ENCODE assay signal across 9 mouse cellular contexts in the genomic region with DNA sequence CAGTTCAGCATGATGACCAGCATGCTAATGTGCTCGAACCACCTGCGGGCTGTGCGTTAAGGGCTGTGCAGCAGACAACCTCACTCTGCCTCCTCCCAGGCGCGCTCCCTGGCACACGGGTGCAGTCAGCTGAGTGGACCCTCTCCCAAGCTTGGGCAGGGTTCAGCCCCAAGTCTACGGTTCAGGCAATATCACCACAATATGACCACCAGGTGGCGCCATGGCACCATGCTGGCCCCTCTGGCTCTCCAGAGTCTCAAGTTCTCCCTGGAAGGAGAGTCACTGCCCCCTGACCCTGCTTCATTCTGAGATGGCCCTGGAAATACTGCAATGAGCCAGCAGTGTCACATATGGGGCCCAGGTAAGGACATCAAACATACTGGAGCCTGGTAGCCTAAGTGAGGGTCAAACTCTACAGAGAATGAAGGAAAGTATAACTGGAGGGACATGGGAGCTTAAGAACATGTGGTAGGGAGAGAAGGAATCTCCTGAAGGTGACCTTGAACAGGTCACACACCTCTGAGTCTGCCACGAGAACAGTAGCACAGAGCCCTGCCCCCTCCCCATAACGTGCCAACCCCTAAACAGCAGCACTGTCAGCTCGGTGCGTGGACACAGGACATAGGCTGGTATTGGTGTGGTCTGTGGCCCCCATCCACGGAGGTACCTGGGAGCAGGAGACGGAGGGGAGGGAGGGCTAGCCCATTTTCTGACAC. TPM values are rescaled to one million over a fixed set of nuclear protein-coding genes. Genes with fewer than 3 reads are reported as not detected.
A peak's percentile ranks its signal among the peaks of the same experiment; 100 is the strongest.
DNase-seq lines count a peak whose midpoint lies in the region; ATAC-seq and TF ChIP-seq lines count a peak whose summit lies in the region.
"Had no signal": no experiment of that assay in that cellular context is flagged by ENCODE, and none has a peak within 500 bp of the region (broad histone marks: within the 10 kb centered on the region; RNA-seq: fewer than 3 reads in every experiment).

No protein-coding gene starts in this region.

- H3K27me3 ChIP-seq in hindbrain, postnatal 0 days (ENCODE audit: insufficient read depth, low read length): no peaks in the 10 kb centered on the region

- no peak overlapping the region for H3K27ac ChIP-seq in hindbrain, postnatal 0 days

- TF ChIP-seq CTCF in hindbrain, postnatal 0 days (IDR thresholded peaks at IDR 0.05; ENCODE audit: low read depth): peak; percentile 99

- no peaks in the 10 kb centered on the region; the same call in 1 of the 2 replicates for H3K36me3 ChIP-seq in hindbrain, postnatal 0 days (ENCODE audit: insufficient read depth, low read length)

- no peaks in the 10 kb centered on the region for H3K9me3 ChIP-seq in hindbrain, postnatal 0 days (ENCODE audit: low read length)

- no peak overlapping the region for H3K9ac ChIP-seq in hindbrain, postnatal 0 days (replicated peaks; ENCODE audit: low read length)

- H3K4me2 ChIP-seq in hindbrain, postnatal 0 days (ENCODE audit: low read depth, low read length): no peak overlapping the region

- no peaks in the 10 kb centered on the region for H3K4me1 ChIP-seq in hindbrain, postnatal 0 days (ENCODE audit: insufficient read depth, low read length)

- no peak overlapping the region for H3K4me3 ChIP-seq in hindbrain, postnatal 0 days (ENCODE audit: low read length)

- ATAC-seq in hindbrain, postnatal 0 days: peak; percentile 78
- peak; percentile 70 for ATAC-seq in megakaryocyte progenitor cell, adult 5-6 weeks (replicated peaks; ENCODE audit: poor library complexity)

- WGBS in hindbrain, postnatal 0 days: 31% methylated on average over 14 of the region's 14 CpGs

- peak; percentile 86 for DNase-seq in ZHBTc4 (ENCODE audit: low read depth, low spot score)
- DNase-seq in cerebellum, postnatal 14 days: peak; percentile 91 to 93
- peak; percentile 77 to 81 for DNase-seq in frontal cortex, postnatal 36 days (ENCODE audit: low spot score in 2 of 2)
- peak; percentile 89 for DNase-seq in hindbrain, postnatal 0 days (ENCODE audit: low spot score)
- DNase-seq in layer of hippocampus, postnatal 36 days: peak; percentile 72 to 81
- peak; percentile 84 for DNase-seq in right cerebral cortex, postnatal 14 days
- peak; percentile 83 for DNase-seq in urinary bladder, postnatal 25 days (ENCODE audit: low spot score)

RNA-seq across cellular contexts. Expression of a gene that starts 28.9 kb away (rescaled TPM):
- 0.21 TPM in 1 of 2 replicates, not detected in the other for total RNA-seq in hindbrain, postnatal 0 days (2014; rRNA removed)
- polyA plus RNA-seq in hindbrain, postnatal 0 days (2015; fragmentation: Nextera tagmentation; extraction: Ambion mirVana): 0.65 and 1.5 TPM in 2 replicates
- total RNA-seq in layer of hippocampus, postnatal 36 days (2021): not detected
- not detected in 2 replicates for total RNA-seq in megakaryocyte progenitor cell, adult 5-6 weeks (2015)
- not detected in 2 replicates for total RNA-seq in megakaryocyte progenitor cell, adult 5-6 weeks (2017)

RNA-seq across cellular contexts. Expression of a gene that starts 31.9 kb away (rescaled TPM):
- total RNA-seq in hindbrain, postnatal 0 days (2014; rRNA removed): 0.21 TPM in 1 of 2 replicates, not detected in the other
- polyA plus RNA-seq in hindbrain, postnatal 0 days (2015; fragmentation: Nextera tagmentation; extraction: Ambion mirVana): 0.72 and 1.8 TPM in 2 replicates
- total RNA-seq in layer of hippocampus, postnatal 36 days (2021): under 1 TPM in 1 of 2 experiments, not detected in 1; 0.96 TPM
- total RNA-seq in megakaryocyte progenitor cell, adult 5-6 weeks (2015): not detected in 2 replicates
- not detected in 2 replicates for total RNA-seq in megakaryocyte progenitor cell, adult 5-6 weeks (2017)

RNA-seq across cellular contexts. Expression of a gene that starts 35.6 kb away (rescaled TPM):
- 82.1 and 111 TPM in 2 replicates for total RNA-seq in hindbrain, postnatal 0 days (2014; rRNA removed)
- polyA plus RNA-seq in hindbrain, postnatal 0 days (2015; fragmentation: Nextera tagmentation; extraction: Ambion mirVana): 4.8 and 5.7 TPM in 2 replicates
- total RNA-seq in layer of hippocampus, postnatal 36 days (2021): 100 to 1,000 TPM; 107 to 127 TPM
- total RNA-seq in megakaryocyte progenitor cell, adult 5-6 weeks (2015): 0.32 TPM in 1 of 2 replicates, not detected in the other
- total RNA-seq in megakaryocyte progenitor cell, adult 5-6 weeks (2017): not detected in 2 replicates

RNA-seq across cellular contexts. Expression of a gene that starts 52.6 kb away (rescaled TPM):
- total RNA-seq in hindbrain, postnatal 0 days (2014; rRNA removed): not detected in 2 replicates
- polyA plus RNA-seq in hindbrain, postnatal 0 days (2015; fragmentation: Nextera tagmentation; extraction: Ambion mirVana): not detected in 2 replicates
- under 1 TPM in 1 of 2 experiments, not detected in 1; 0.56 TPM for total RNA-seq in layer of hippocampus, postnatal 36 days (2021)
- total RNA-seq in megakaryocyte progenitor cell, adult 5-6 weeks (2015): not detected in 2 replicates
- total RNA-seq in megakaryocyte progenitor cell, adult 5-6 weeks (2017): not detected in 2 replicates
- polyA plus RNA-seq: liver, embryonic 16.5 days had no signal

RNA-seq across cellular contexts. Expression of a gene that starts 56.5 kb away (rescaled TPM):
- 5.7 and 7.4 TPM in 2 replicates for total RNA-seq in hindbrain, postnatal 0 days (2014; rRNA removed)
- 2.3 and 3.2 TPM in 2 replicates for polyA plus RNA-seq in hindbrain, postnatal 0 days (2015; fragmentation: Nextera tagmentation; extraction: Ambion mirVana)
- total RNA-seq in layer of hippocampus, postnatal 36 days (2021): 1 to 10 TPM; 1.2 to 2.8 TPM
- total RNA-seq in megakaryocyte progenitor cell, adult 5-6 weeks (2015): not detected in 2 replicates
- total RNA-seq in megakaryocyte progenitor cell, adult 5-6 weeks (2017): not detected in 2 replicates

Comparison
In these comparisons a context has a peak if more than half of its experiments do, and no peak if none do; other contexts are left out.
1. RNA of a gene that starts 35.6 kb away (total RNA-seq): 107 to 127 TPM in layer of hippocampus, postnatal 36 days and 82.1 to 111 TPM in hindbrain, postnatal 0 days; 0.32 TPM in megakaryocyte progenitor cell, adult 5-6 weeks; every median in the first group is over 10 times any median in the second.
2. Peak in every context shown above with its lines, with median percentiles within 50 percentile points of each other: DNase-seq.